Mouse (Mus musculus) brain, embryonic 14.5 days (tissue): Measurements from ENCODE around the gene Gsc.

Experiments
- CTCF ChIP-seq: fragments of 200-500 bp; IDR thresholded peaks from 2 replicates; pipeline ENCODE4 v1.5.1; 2012; ENCODE audit warnings: inconsistent platforms, mild to moderate bottlenecking, moderate library complexity, borderline replicate concordance; ENCODE audit not compliant: insufficient read depth, insufficient read length; ENCODE audit errors: extremely low read depth
- POLR2A ChIP-seq: fragments of 200-500 bp; IDR thresholded peaks from 2 replicates; pipeline ENCODE4 v1.6.1; 2012; ENCODE audit warnings: mild to moderate bottlenecking, inconsistent platforms, borderline replicate concordance; ENCODE audit not compliant: poor library complexity, insufficient read depth, insufficient read length, severe bottlenecking; ENCODE audit errors: extremely low read depth

- TF ChIP-seq CTCF (no peak), POLR2A (no peak)
Measured at GRCm38 (mm10) chr12:104425591-104425990, 47.5 kb downstream of the Gsc start.
